Mouse (Mus musculus) right cerebral cortex, postnatal 10 days (tissue): ENCODE data around the gene Zfpm1.

ENCODE experiments used
- DNase-seq, 2 experiments: peaks; one replicate each; pipeline ENCODE4 v3.0.0; 2021; ENCODE audit warnings: low spot score in 2 of 2

Zfpm1 gene

GRCm38 (mm10) chr8:122274651-122275391 is 7.1 kb upstream of the Zfpm1 start:
- no peak for DNase-seq

GRCm38 (mm10) chr8:122276308-122276707 is 5.6 kb upstream of the Zfpm1 start:
- DNase-seq = no peak

- DNase-seq = no peak
Observed at GRCm38 (mm10) chr8:122277204-122277995, 4.5 kb upstream of the Zfpm1 start.

GRCm38 (mm10) chr8:122280156-122280555 is 1.8 kb upstream of the Zfpm1 start:
- DNase-seq = peak in 1 of 2 experiments; percentile 56

GRCm38 (mm10) chr8:122280588-122281316 is 1.2 kb upstream of the Zfpm1 start:
- DNase-seq = no peak

- peak; percentile 99 for DNase-seq
Observed at GRCm38 (mm10) chr8:122281317-122282034, 465 bp upstream of the Zfpm1 start.

GRCm38 (mm10) chr8:122282501-122283355 is 787 bp downstream of the Zfpm1 start:
- peak in 1 of 2 experiments; percentile 47 for DNase-seq

GRCm38 (mm10) chr8:122283356-122284202 is 1.6 kb downstream of the Zfpm1 start:
- DNase-seq = peak; percentile 66 to 73

GRCm38 (mm10) chr8:122284203-122284658 is 2.3 kb downstream of the Zfpm1 start:
- DNase-seq = peak; percentile 57 to 73

GRCm38 (mm10) chr8:122284659-122285261 is 2.8 kb downstream of the Zfpm1 start:
- no peak for DNase-seq

GRCm38 (mm10) chr8:122285727-122286126 is 3.8 kb downstream of the Zfpm1 start:
- DNase-seq = no peak

- no peak for DNase-seq
Observed at GRCm38 (mm10) chr8:122286899-122287298, 5.0 kb downstream of the Zfpm1 start.

GRCm38 (mm10) chr8:122287742-122288141 is 5.8 kb downstream of the Zfpm1 start:
- DNase-seq = no peak

GRCm38 (mm10) chr8:122288344-122288743 is 6.4 kb downstream of the Zfpm1 start:
- DNase-seq = no peak

- no peak for DNase-seq
Observed at GRCm38 (mm10) chr8:122291075-122291474, 9.1 kb downstream of the Zfpm1 start.

- DNase-seq = no peak
Observed at GRCm38 (mm10) chr8:122291549-122291948, 9.6 kb downstream of the Zfpm1 start.

GRCm38 (mm10) chr8:122293484-122293883 is 11.5 kb downstream of the Zfpm1 start:
- DNase-seq = no peak

GRCm38 (mm10) chr8:122294273-122294683 is 12.3 kb downstream of the Zfpm1 start:
- no peak for DNase-seq

GRCm38 (mm10) chr8:122295389-122295788 is 13.4 kb downstream of the Zfpm1 start:
- no peak for DNase-seq
